Mouse (Mus musculus): Measurements from ENCODE around the gene Rps19. TPM values are rescaled to one million over a fixed set of nuclear protein-coding genes. Genes with fewer than 3 reads are reported as not detected.
A peak's percentile ranks its signal among the peaks of the same experiment; 100 is the strongest.
"Not testable (repeated sequence)": the region's sequence is repeated elsewhere in the genome, so short reads cannot be mapped to it uniquely, and the experiment has no call there.

Rps19 gene
- total RNA-seq, 2 experiments from 2014 or later = 964 to 1,011 TPM

DNA sequence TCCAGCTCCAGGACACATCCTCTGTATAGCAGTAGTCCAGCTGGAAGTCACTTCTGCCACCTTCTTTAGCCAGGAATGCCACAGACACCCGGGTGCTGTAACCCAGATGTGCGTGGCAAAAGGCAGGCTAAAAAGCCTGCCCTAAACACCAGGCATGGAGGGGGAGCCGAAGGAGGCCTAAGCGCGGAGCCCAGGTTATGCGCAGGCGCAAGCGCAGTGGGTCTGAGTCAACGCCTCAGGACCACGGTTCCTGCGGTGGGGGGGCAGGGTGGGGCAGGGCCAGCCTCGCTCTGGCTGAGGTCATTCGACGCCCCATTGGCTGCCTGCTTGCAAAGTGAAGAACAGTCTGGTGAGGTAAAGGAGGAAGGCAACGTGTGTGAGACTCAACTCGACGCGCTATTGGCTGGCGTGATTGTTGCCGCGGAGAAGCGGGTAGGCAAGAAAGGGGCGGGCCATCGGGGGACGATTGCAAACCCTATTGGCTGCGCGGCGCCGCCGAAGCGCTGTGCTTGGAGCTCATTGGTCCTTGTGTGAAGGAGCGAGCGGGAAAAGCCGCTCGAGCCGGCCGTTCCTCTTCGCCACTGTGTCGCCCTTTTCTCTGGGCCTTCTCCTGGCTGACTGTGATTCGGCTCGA lies 14.5 kb upstream of the Rps19 start, which contains the start of the genes Lypd4 and Dmrtc2:
Gene Lypd4 (minus strand): TSS at position 410 of the 634 bp plus-strand sequence.
Gene Dmrtc2 (plus strand): TSS at position 526 of the 634 bp plus-strand sequence.
- DNase-seq = no peak

DNA sequence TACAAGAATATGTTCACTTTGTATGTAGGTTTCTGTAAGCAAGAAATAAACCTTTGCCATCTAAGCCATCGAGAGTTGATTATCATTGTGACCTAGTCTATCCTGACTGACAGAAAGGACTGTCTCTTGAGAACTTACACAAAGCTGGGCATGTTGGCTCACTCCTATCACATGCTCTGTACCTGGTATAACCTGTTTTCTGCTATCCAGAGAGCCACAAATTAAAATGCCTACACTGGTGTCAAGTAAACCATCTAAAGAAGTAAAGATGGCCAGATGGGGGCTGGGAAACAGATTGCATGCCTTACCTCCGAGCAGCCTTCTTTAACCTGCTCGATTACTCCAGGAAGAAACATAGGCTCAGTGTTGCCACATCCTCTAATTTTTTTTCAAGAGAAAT lies 6.6 kb upstream of the Rps19 start:
- no peak for DNase-seq

DNA sequence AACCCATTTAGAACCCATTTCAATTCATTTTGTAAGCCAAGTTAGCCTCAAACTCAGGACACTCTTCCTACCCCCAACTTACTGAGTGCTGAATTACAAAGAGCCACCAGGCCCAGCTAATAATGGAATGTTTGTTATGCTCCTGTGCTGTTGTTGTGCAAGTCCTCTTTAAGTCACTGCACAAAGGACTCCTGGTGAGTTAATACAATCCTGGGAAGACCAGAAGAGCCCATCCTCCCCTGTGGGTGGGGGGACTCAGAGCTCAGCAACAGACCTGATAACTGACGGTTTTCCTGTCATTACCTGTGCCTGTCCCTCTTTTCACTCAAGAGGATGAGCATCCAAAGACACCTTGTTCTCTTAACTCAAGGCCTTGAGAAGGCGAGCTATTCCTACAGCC lies 4.6 kb upstream of the Rps19 start:
- no peak for DNase-seq

DNA sequence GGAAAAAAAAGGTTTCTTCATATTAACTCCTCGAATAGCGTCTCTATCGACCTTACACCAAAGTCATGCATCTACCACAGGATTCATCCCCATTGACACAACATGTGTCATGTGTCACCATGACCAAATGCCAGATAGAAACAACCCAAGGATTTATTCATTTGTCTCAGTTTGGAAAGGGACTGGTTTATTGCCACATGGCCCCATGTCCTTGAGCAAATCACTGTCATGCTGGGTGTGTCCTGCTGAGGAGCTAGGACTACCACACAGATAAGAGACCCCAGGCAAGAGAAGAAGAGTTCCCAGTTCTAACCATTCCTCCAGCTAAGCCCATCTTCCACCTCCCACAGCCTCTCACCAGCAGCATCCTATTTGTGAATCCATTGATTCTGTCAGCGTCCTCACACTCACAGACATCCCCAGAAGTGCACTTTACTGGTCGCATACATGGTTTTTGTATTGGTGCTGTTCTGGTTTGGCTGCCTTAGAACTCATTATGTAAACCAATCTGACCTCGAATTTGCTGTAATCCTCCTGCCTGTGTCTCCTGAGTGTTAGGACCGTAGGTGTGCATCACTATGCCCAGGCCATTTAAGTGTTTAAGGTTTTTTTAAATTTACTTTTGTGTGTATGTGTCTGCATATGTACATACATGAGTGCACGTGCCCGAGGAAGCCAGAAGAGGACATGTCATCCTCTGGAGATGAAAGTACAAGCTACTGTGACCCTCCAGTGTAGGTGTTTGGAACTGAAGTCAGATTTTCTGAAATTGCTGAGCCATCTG lies 1.6 kb upstream of the Rps19 start:
- peak; percentile 52 to 73 for DNase-seq

DNA sequence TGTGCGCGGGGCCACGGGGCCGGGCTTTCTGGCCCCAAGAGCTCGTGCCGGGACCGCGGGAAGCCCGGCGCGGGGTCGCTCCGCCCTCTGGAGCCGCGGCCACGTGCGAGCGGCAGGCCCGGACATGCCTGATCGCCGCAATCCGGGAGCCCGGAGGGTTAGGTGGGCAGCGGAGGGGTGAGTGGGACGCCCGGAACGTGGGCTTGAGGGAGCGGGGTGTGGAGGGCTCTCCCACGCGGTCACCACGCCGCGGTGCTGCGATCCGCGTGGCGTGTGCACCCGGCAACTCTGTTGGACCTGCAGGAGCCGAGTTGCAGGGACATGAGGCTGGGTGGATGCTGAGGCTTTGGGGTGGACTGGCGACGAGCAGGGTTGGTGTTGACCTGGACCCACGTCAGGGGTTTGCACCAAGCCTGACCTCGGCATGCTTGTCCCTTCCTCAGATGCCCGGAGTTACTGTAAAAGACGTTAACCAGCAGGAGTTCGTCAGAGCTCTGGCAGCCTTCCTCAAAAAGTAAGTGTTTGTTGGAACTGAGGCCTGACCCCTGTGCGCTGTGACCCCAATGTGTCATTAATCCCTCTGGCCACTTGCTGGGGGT lies 621 bp downstream of the Rps19 start:
- no peak for DNase-seq

DNA sequence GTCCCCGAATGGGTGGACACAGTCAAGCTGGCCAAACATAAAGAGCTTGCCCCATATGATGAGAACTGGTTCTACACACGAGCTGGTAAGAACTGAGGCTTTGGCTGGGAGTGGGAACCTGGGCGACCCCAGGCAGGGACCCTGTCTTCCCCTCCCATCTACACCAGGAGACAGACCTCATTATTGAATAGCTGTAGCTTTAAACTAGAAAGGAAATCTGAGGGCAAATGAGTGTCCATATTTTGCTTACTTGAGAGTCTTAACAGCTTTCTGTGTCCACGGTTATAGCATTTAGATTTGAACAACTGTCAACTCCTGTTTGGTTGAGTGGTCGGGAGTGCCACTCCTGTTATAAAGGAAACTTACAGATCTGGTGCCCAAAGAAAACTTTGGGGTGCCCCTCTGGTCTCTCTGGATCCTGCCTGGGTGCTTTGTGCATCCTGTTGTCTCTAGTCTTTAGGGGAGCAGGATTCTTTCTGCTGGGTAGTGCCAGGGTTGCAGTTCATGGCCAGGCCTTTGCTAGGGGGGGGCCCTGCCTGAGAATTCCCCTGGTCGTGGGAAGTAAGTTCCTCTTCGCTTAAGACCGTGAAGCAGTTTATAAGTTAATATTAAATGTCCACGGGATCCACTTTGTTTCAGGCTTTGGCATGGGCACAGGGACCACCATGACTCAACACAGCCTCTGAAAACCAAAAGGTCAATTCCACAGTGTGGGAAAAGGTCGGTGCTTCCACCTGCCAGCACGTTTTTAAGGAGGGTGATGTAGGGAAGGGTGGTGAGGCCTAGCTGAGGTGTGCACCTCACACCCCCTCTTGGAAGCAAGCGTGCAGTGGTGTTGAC lies 1.5 kb downstream of the Rps19 start:
- no peak for DNase-seq

DNA sequence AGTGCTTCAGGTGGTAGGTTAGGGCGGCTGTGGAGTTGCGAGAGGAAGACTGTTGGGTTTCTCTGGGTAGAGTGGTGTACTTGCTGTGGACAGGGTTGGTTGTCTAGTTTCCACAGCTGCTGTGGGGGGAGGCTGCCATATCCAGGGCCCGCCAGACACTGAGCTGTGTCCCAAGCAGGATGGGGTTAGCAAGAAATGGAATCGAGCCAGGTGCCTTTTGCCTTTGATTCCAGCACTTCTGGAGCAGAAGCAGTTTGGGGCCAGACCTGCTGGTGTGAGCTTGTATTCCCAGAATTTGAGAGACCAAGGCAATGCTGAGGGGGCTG lies 2.1 kb downstream of the Rps19 start:
- peak; percentile 17 to 55 for DNase-seq

DNA sequence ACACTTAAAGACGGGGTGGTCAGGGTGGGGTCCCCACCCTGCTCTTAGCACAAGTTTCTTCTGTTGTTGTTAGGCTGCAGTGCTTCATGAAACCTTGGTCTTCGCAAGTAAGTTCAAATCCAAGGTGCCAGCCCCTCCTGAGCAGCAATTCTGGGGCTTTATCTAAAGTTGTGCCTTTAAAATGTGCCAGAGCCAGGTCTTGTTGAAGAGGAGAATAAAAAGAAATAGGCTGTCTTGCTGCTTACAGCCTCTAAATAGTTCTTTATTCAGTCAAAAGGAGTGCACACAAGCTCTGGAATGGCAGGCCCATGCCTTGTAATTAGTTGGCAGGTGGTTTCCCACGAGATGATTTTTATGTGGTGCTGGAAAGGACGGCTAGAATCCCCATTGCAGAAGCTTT lies 2.9 kb downstream of the Rps19 start:
- DNase-seq = no peak

DNA sequence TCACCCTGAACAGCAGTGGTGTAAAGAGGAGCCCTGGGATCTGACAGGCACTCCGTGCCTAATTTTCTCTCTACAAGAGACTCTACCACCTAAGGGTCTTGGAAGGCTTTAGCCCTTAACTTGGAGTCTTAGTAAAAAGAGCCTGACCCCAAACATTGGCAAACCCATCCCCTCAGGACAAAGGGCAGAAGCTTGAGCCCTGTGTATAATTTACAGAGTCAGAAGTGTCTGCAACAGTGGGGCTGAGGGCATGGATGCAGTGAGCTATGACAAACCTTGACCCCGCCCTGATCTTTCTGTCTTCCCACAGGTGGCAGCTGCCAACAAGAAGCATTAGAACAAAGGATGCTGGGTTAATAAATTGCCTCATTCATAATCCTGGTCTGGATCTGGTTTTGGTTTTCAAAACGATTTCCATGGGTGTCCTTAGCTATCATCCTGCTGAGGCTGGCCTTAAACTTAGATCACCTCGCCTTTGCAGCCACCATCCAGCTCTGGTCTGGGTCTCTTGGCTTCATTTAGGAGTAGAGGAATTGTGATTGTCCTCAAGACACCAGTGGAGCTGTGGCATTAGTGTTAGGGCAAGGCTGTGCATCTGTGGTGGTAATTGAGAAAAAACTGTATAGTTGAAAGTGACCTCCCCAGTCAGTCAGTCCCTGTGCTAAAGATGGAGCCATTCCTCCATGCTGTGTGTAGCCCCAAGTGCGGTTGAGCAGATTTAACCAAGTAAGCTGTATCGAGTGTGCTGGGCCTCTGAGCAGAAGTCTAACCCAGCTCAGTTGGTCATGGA lies 5.5 kb downstream of the Rps19 start:
- no peak for DNase-seq

DNA sequence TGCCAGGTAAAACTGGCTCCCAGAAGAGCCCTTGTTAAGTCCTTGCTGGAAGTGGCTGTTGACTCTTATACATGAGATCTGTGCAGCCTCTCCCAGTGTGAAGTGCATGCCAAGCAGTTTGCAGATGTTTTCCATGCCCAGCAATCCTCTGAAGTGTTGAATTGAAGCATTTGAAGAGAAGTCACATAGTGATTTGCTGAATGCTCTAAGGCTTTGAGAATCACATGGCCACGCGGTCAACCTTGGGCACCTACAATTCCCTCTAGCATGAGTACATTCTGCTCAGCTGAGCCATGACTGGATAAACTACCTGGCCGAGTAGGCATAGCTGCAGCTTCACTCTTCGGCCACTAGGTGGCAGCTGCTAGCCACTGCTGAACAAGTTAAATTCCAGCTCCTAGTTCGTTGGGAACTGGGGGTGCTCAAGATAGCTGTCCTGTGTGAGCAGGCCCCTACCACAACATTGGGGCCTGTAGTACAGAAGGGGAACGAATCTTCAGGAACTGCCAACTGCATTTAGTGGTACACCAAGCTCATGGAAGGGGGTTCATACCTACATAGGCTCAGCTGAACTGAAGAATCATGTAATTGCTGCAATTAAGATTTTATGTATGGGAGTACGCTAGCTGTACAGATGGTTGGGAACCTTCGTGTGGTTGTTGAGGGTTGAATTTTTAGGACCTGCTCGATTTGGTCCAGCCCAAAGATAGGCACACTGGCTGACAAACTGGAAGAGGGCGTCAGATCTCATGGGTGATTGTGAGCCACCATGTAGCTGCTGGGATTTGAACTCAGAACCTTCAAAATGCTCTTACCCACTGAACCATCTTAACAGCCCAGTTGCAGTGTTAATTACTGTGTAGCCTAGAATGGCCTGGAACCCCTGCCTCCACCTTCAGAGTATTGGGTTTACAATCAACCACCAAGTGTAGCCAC lies 6.4 kb downstream of the Rps19 start:
- peak; percentile 73 to 81 for DNase-seq

DNA sequence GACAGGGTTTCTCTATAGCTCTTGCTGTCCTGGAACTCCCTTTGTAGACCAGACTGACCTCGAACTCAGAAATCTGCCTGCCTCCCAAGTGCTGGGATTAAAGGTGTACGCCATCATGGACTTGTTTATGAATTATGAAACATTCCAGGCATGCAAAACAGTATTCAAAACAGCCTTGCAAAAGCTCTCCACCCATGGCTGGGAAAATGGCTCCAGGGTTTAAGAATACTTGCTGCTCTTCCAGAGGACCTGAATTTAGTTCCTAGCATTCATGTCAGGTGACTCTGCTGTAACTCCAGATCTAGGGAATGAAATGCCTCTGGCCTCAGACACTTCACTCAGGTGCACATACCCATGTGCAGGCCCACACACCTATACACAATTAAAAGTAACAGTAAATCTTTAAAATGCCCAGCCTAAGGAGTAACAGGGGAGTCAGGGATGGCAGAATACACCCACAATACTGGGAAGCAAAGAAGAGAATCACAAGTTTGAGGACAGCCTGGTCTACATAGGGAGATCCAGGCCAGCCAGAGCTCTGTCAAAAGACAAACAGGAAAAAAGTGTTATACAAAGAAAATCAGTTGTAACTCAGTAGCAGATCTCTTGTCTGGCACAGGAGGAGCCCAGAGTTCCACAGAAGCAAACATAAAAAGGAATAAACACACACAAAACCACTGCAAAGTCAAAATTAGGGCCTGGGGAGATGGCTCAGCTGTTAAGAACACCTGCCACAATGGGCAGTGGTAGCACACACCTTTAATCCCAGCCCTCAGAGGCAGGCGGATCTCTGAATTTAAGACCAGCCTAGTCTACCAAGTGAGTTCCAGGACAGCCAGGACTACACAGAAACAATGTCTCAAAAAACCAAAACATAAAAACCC lies 7.3 kb downstream of the Rps19 start:
- DNase-seq = no peak

DNA sequence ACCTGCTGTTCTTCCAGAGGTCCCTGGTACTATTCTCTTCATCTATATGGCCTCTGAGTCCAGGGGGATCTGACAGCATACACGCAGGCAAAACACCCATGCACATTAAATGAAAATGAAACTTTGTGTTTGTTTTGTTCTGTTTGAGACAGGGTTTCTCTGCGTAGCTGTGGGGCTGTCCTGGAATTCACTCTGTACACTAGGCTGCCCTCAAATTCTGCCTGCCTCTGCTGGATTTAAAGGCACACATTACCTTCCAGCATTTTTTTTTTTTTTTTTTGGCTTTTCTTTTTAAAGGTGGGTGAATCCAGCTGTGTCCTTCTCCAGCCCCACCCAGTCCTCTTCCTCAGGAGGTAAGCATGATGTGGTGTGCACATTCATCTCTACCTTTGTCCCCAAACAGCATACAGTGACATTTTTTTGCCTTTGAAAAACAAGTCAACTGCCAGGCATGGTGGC lies 8.0 kb downstream of the Rps19 start:
- no peak for DNase-seq

DNA sequence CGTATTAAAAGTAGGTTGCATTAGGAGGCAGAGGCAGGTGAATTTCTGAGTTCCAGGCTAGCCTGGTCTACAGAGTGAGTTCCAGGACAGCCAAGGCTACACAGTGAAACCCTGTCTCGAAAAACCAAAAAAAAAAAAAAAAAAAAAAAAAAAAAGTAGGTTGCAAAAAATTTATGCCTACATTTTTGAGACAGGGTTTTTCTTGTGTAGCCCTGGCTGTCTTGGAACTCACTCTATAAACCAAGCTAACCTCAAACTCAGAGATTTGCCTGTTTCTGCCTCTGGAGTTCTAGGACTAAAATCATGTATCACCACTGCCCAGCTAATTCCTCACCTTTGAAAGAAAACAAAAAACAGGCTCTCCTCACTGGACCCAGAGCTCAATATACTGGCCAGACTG lies 11.6 kb downstream of the Rps19 start:
- DNase-seq = not testable (repeated sequence)

DNA sequence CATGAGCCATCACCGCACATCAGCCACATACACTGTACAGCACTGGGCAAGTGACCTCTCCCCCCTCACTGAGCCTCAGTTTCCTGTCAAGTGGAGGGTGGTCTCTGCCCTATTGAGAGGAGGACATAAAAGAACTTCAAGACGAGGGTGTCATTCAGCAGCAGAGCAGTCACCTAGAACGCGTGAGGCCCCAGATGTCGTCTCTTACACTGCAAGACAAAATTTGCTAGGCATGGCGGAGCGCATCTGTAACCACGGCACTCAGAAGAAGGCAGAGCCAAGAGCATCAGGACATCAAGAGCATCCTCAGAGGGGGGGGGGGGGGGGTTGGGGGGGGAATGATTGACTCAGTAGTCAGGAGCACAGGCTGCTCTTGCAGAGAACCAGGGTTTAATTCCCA lies 12.1 kb downstream of the Rps19 start:
- DNase-seq = no peak

DNA sequence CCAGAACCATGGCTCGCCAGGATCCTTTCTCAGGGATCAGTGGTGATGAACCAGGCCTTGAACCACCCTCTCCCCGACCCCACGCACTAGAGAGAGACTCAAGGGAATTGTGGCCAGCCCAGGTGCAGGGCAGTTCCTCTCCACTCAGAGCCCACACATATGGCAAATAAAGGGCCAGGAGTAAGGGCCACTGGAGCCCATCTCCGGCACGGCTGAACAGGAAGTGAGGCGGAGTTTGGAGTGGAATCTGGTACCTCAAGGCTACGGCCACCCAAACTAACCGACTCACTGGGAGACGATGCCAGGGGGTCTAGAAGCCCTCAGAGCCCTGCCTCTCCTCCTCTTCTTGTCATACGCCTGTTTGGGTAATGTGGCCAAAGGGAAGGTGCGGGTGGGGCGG lies 13.1 kb downstream of the Rps19 start, which contains the start of gene Cd79a:
Gene Cd79a (plus strand): TSS at position 158 of the 400 bp plus-strand sequence.
- DNase-seq = no peak

DNA sequence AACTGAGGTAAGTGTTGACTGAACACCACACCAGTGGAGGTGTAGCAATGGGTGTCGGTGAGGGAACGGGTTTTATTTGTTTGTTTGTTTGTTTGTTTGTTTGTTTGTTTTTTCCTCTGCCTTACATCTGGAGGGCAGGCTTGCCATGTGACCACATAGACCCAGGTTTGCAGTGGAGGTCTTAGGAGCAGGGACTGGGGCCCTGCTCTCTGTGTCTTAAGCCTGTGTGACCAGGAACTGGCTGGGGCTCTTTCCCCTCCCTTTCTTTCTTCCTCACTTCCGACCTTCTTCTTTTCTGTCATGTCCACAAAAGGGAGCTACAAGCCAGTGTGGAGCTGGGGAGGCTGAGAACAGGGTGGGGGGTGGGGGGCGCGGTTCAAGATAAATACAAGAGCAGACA lies 13.8 kb downstream of the Rps19 start:
- DNase-seq = no peak

DNA sequence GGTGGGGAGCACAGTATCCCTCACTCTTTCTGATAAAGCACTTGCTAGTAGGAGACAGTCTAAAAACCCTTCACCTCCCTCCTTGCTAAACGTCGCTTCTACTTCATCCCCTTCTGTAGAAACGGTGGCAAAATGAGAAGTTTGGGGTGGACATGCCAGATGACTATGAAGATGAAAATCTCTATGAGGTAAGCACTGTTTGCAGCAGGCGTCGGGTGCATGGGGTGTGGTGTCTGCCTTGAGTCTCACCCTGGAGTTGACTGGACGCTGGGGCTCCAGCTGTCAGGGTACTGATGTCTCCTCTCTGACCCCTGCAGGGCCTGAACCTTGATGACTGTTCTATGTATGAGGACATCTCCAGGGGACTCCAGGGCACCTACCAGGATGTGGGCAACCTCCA lies 16.9 kb downstream of the Rps19 start:
- no peak for DNase-seq

DNA sequence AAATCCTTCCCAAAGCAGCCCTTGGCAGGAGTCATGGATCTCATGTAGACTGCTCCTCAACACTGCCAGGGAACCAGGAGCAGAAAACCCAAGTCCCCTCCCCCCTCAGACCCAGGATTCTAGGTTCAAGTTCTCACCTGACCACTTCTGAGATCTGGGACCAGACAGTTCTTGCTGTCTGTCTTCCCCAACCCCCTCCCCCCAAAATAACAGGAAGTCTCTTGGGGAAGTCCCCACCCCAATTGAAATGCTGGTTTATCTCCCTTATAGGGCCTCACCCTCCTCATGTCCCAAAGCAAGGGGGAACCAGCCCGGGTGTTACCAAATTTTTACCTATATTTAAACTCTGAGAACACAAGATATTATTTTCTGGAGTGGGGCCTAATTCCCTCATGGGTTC lies 17.7 kb downstream of the Rps19 start:
- DNase-seq = no peak

DNA sequence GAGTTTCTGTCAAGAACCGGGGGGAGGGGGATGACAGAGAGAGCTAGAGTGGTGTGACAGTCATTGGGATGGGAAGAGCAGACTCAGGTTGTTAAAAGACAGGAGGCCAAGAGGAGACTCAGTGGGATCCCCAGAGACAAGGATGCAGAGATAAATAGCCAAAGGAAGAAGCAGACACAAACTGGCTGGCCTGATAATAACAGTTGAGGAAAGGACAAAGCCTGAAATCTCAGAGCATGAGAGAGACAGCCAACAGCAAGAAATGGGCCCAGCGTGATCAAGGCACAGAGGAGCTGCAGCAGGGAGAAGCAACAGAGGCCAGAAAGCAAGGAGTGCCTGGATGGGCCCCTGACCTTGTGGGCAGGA lies 18.1 kb downstream of the Rps19 start:
- DNase-seq = no peak
